Mouse (Mus musculus) C2C12 (cell line): ENCODE results near the gene Spc25.

Experiments
- CEBPB ChIP-seq: IDR thresholded peaks from one replicate; pipeline ENCODE4 v1.6.1; 2011; ENCODE audit warnings: low read depth, mild to moderate bottlenecking, control low read depth, moderate library complexity
- CTCF ChIP-seq: IDR thresholded peaks from one replicate; pipeline ENCODE4 v1.5.1; 2011; ENCODE audit not compliant: control insufficient read depth, insufficient read depth, insufficient read length
- FOSL1 ChIP-seq: IDR thresholded peaks from one replicate; pipeline ENCODE4 v1.8.0; 2011; ENCODE audit warnings: mild to moderate bottlenecking, low read length; ENCODE audit not compliant: poor library complexity, insufficient read depth, severe bottlenecking
- MAX ChIP-seq: IDR thresholded peaks from one replicate; pipeline ENCODE4 v1.6.1; 2011; ENCODE audit warnings: mild to moderate bottlenecking, control low read depth
- MYOD1 ChIP-seq: IDR thresholded peaks from one replicate; pipeline ENCODE4 v1.6.1; 2011; ENCODE audit warnings: low read depth; ENCODE audit not compliant: control insufficient read depth, insufficient read length
- MYOG ChIP-seq: IDR thresholded peaks from one replicate; pipeline ENCODE4 v1.6.1; 2011; ENCODE audit not compliant: control insufficient read depth, insufficient read length; ENCODE audit errors: extremely low read depth
- USF1 ChIP-seq: IDR thresholded peaks from one replicate; pipeline ENCODE4 v1.6.1; 2011; ENCODE audit warnings: low read depth, mild to moderate bottlenecking, control low read depth, moderate library complexity

GRCm38 (mm10) chr2:69244924-69245323 is 38.9 kb upstream of the Spc25 start:
- TF ChIP-seq CTCF (no peak), USF1 (no peak), CEBPB (no peak), FOSL1 (no peak), MAX (no peak), MYOG (no peak), MYOD1 (no peak)
